Mouse (Mus musculus): ENCODE data around the gene Rnf216. TPM values are rescaled to one million over a fixed set of nuclear protein-coding genes. Genes with fewer than 3 reads are reported as not detected.

The Rnf216 gene
- total and polyA plus RNA-seq, 2 experiments from 2014 or later, result 29.3 to 41.0 TPM

- Histone ChIP-seq H3K27me3 (ENCODE audit: insufficient read depth, low read length) (no peaks in the 10 kb centered on the region), H3K4me1 (ENCODE audit: insufficient read depth) (peaks cover 15% of the 10 kb centered on the region), H3K4me2 (ENCODE audit: low read depth) (peak within 1 kb of the TSS; percentile 89), H3K27ac (ENCODE audit: low read depth, low read length) (peak within 1 kb of the TSS; percentile 94), H3K4me3 (ENCODE audit: low read depth, low read length) (peak within 1 kb of the TSS; percentile 92), H3K36me3 (ENCODE audit: insufficient read depth) (no peaks in the 10 kb centered on the region), H3K9ac (peak within 1 kb of the TSS; percentile 98), H3K9me3 (ENCODE audit: low read length) (no peaks in the 10 kb centered on the region)
- TF ChIP-seq CTCF (IDR thresholded peaks at IDR 0.05; ENCODE audit: low read depth), result peak; percentile 65
- DNase-seq (peak; percentile 98), ATAC-seq (peak; percentile 83)
- WGBS, result 12% methylated on average over 44 of the region's 44 CpGs
Observed at GRCm38 (mm10) chr5:142959576-142960556, 152.9 kb downstream of the Rnf216 start, which contains the start of gene Fscn1. TSS of gene Fscn1 (plus strand) at chr5:142960343.

- Histone ChIP-seq H3K9ac (no peak overlapping the region), H3K27ac (ENCODE audit: low read depth, low read length) (no peak overlapping the region), H3K27me3 (ENCODE audit: insufficient read depth, low read length) (no peaks in the 10 kb centered on the region), H3K4me3 (ENCODE audit: low read depth, low read length) (no peak overlapping the region), H3K4me2 (ENCODE audit: low read depth) (no peak overlapping the region), H3K4me1 (ENCODE audit: insufficient read depth) (peaks cover 8% of the 10 kb centered on the region), H3K36me3 (ENCODE audit: insufficient read depth) (no peaks in the 10 kb centered on the region), H3K9me3 (ENCODE audit: low read length) (no peaks in the 10 kb centered on the region)
- ATAC-seq (no peak), DNase-seq (no peak)
- 85% methylated on average over 4 of the region's 4 CpGs for WGBS
- TF ChIP-seq CTCF (IDR thresholded peaks at IDR 0.05; ENCODE audit: low read depth), result no peak
Observed at GRCm38 (mm10) chr5:142959156-142959555, 153.6 kb downstream of the Rnf216 start.

GRCm38 (mm10) chr5:142958464-142958863 lies 154.3 kb downstream of the Rnf216 start:
- Histone ChIP-seq H3K27me3 (ENCODE audit: insufficient read depth, low read length) (no peaks in the 10 kb centered on the region), H3K4me1 (ENCODE audit: insufficient read depth) (peaks cover under 1% of the 10 kb centered on the region), H3K9ac (no peak overlapping the region), H3K4me2 (ENCODE audit: low read depth) (no peak overlapping the region), H3K9me3 (ENCODE audit: low read length) (no peaks in the 10 kb centered on the region), H3K4me3 (ENCODE audit: low read depth, low read length) (no peak overlapping the region), H3K36me3 (ENCODE audit: insufficient read depth) (no peaks in the 10 kb centered on the region), H3K27ac (ENCODE audit: low read depth, low read length) (no peak overlapping the region)
- WGBS, result 90% methylated on average over 14 of the region's 14 CpGs
- DNase-seq (no peak), ATAC-seq (no peak)
- no peak for TF ChIP-seq CTCF (IDR thresholded peaks at IDR 0.05; ENCODE audit: low read depth)

- Histone ChIP-seq H3K4me3 (ENCODE audit: low read depth, low read length) (no peak overlapping the region), H3K27me3 (ENCODE audit: insufficient read depth, low read length) (no peaks in the 10 kb centered on the region), H3K9me3 (ENCODE audit: low read length) (no peaks in the 10 kb centered on the region), H3K4me2 (ENCODE audit: low read depth) (no peak overlapping the region), H3K27ac (ENCODE audit: low read depth, low read length) (no peak overlapping the region), H3K36me3 (ENCODE audit: insufficient read depth) (no peaks in the 10 kb centered on the region), H3K9ac (no peak overlapping the region), H3K4me1 (ENCODE audit: insufficient read depth) (no peaks in the 10 kb centered on the region)
- no peak for ATAC-seq
- WGBS, result 64% methylated on average over 6 of the region's 6 CpGs
- no peak for TF ChIP-seq CTCF (IDR thresholded peaks at IDR 0.05; ENCODE audit: low read depth)
- DNase-seq, result no peak
Observed at GRCm38 (mm10) chr5:142956956-142957703, 155.7 kb downstream of the Rnf216 start.

GRCm38 (mm10) chr5:142953641-142954040 lies 159.2 kb downstream of the Rnf216 start:
- no peak for TF ChIP-seq CTCF (IDR thresholded peaks at IDR 0.05; ENCODE audit: low read depth)
- H3K27me3 ChIP-seq (ENCODE audit: insufficient read depth, low read length), result no peaks in the 10 kb centered on the region
- WGBS, result 39% methylated on average over 3 of the region's 3 CpGs
- ATAC-seq, result no peak
- no peak overlapping the region for H3K4me3 ChIP-seq (ENCODE audit: low read depth, low read length)
- H3K9ac ChIP-seq, result no peak overlapping the region
- no peak overlapping the region for H3K27ac ChIP-seq (ENCODE audit: low read depth, low read length)
- H3K4me1 ChIP-seq (ENCODE audit: insufficient read depth), result no peaks in the 10 kb centered on the region
- H3K9me3 ChIP-seq (ENCODE audit: low read length), result no peaks in the 10 kb centered on the region
- no peak overlapping the region for H3K4me2 ChIP-seq (ENCODE audit: low read depth)
- no peak for DNase-seq
- H3K36me3 ChIP-seq (ENCODE audit: insufficient read depth), result no peaks in the 10 kb centered on the region

- WGBS, result 47% methylated on average over 6 of the region's 6 CpGs
- TF ChIP-seq CTCF (IDR thresholded peaks at IDR 0.05; ENCODE audit: low read depth), result no peak
- ATAC-seq (no peak), DNase-seq (no peak)
- Histone ChIP-seq H3K9ac (no peak overlapping the region), H3K4me2 (ENCODE audit: low read depth) (no peak overlapping the region), H3K36me3 (ENCODE audit: insufficient read depth) (no peaks in the 10 kb centered on the region), H3K9me3 (ENCODE audit: low read length) (no peaks in the 10 kb centered on the region), H3K27me3 (ENCODE audit: insufficient read depth, low read length) (no peaks in the 10 kb centered on the region), H3K4me1 (ENCODE audit: insufficient read depth) (no peaks in the 10 kb centered on the region), H3K27ac (ENCODE audit: low read depth, low read length) (no peak overlapping the region), H3K4me3 (ENCODE audit: low read depth, low read length) (no peak overlapping the region)
Observed at GRCm38 (mm10) chr5:142950405-142950804, 162.4 kb downstream of the Rnf216 start.
